Mouse (Mus musculus): ENCODE results near the gene Olfr1443. TPM values are rescaled to one million over a fixed set of nuclear protein-coding genes. Genes with fewer than 3 reads are reported as not detected.
"Not testable (repeated sequence)": the region's sequence is repeated elsewhere in the genome, so short reads cannot be mapped to it uniquely, and the experiment has no call there.

The Olfr1443 gene
- polyA plus RNA-seq, 1 experiment, result not detected

DNA sequence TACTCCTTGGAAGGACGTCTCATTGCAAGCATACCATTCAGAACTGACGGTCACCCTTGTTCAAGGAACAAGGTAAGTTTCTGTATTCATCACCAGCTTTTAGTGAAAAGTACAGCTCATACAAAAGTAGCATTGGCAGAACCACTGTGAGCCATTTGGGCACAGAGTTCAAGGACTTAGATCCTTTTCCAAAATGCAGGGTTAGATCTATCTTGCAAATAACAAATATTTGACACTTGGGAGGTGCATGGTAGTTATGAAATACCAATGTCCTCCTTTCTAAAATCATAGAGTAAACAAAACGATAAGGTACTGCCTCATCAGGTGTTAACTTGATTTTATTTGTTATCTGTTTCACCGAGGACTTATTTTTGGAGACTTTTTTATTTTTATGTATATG, 6.9 kb upstream of the Olfr1443 start:
- TF ChIP-seq CTCF (IDR thresholded peaks at IDR 0.05; ENCODE audit: insufficient read depth, low read depth, low read length), result no peak
- 86% methylated on average over 4 of the region's 4 CpGs for WGBS
- Histone ChIP-seq H3K27ac (ENCODE audit: insufficient read depth, low read depth, low read length) (no peak overlapping the region), H3K4me1 (ENCODE audit: control insufficient read depth, insufficient read depth, low read length) (no peaks in the 10 kb centered on the region), H3K4me3 (ENCODE audit: insufficient read depth, low read depth, low read length) (no peak overlapping the region)

DNA sequence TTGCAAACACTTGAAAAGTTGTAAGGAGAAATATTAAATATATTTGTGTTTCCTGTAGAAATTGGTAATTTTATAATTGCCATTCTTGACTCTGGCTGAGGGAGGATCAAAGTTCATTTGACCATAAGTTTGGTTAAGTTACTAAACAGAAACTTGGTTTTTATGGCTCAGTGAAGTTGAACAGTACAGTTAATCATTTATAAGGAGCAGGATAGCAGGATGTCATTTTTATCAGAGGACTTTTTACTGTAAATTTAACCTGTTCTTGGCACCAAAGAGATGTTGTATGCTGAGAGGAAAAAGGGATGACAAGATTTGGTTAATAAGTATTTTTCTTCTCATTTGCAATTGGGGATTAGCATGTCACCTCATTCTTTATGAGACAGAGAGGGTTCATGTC, 6.7 kb downstream of the Olfr1443 start:
- no peak overlapping the region for H3K27ac ChIP-seq (ENCODE audit: insufficient read depth, low read depth, low read length)
- no peak overlapping the region for H3K4me3 ChIP-seq (ENCODE audit: insufficient read depth, low read depth, low read length)
- TF ChIP-seq CTCF (IDR thresholded peaks at IDR 0.05; ENCODE audit: insufficient read depth, low read depth, low read length), result no peak
- no peak for TF ChIP-seq POLR2A (IDR thresholded peaks at IDR 0.05; ENCODE audit: insufficient read depth, low read depth, low read length)
- H3K4me1 ChIP-seq (ENCODE audit: control insufficient read depth, insufficient read depth, low read length), result no peaks in the 10 kb centered on the region

GRCm38 (mm10) chr19:12685231-12685630, 7.3 kb downstream of the Olfr1443 start:
- H3K27ac ChIP-seq (ENCODE audit: insufficient read depth, low read depth, low read length), result no peak overlapping the region
- H3K4me3 ChIP-seq (ENCODE audit: insufficient read depth, low read depth, low read length), result no peak overlapping the region
- no peaks in the 10 kb centered on the region for H3K4me1 ChIP-seq (ENCODE audit: control insufficient read depth, insufficient read depth, low read length)
- TF ChIP-seq POLR2A (IDR thresholded peaks at IDR 0.05; ENCODE audit: insufficient read depth, low read depth, low read length) (no peak), CTCF (IDR thresholded peaks at IDR 0.05; ENCODE audit: insufficient read depth, low read depth, low read length) (no peak)

DNA sequence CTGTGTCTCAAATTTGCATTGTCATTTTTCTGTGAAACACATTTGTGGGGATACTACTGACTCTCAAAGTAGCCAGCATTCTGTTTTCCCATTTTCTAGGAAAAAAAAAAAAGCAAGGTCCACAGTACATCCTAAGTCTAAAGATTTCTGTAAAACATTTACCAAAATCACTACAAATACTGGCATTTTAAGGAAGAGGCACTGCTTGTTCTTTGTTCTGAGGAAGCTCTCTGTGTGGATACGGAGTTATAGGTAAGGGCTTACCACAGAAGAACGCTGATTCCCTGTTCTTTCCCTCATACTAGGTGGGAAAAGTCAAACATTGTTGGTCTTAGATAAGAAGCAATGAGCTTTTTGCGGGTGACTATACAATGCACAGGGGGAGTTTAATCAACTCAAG, 17.7 kb downstream of the Olfr1443 start, which contains the start of gene Keg1:
Keg1 (plus strand) TSS at position 197 of the 400 bp plus-strand sequence.
- Histone ChIP-seq H3K4me3 (ENCODE audit: insufficient read depth, low read depth, low read length) (no peak within 1 kb of the TSS), H3K27ac (ENCODE audit: insufficient read depth, low read depth, low read length) (no peak within 1 kb of the TSS), H3K4me1 (ENCODE audit: control insufficient read depth, insufficient read depth, low read length) (no peaks in the 10 kb centered on the region)
- 79% methylated on average over 3 of the region's 3 CpGs for WGBS
- TF ChIP-seq CTCF (IDR thresholded peaks at IDR 0.05; ENCODE audit: insufficient read depth, low read depth, low read length) (no peak), POLR2A (IDR thresholded peaks at IDR 0.05; ENCODE audit: insufficient read depth, low read depth, low read length) (no peak)

DNA sequence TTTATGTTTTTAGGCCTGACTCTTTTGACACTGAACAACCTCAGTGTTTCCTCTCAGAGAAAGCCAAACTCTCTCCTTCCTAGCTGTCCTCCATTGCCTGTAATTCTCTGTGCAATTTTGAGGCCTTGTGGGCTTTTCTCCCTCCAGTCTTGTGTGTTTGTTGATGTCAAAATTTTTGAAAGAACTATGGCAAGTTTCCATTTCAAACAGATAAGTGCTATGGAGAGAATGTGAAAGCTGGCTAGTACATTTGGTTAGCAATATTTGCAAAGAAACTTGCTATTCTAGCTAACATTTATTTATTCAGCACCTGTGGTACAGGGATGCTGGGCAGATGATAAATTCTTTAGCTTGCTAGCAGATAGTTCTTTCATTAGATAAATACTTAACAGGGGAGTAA, 18.3 kb downstream of the Olfr1443 start:
- no peaks in the 10 kb centered on the region for H3K4me1 ChIP-seq (ENCODE audit: control insufficient read depth, insufficient read depth, low read length)
- no peak for TF ChIP-seq CTCF (IDR thresholded peaks at IDR 0.05; ENCODE audit: insufficient read depth, low read depth, low read length)
- no peak for TF ChIP-seq POLR2A (IDR thresholded peaks at IDR 0.05; ENCODE audit: insufficient read depth, low read depth, low read length)

DNA sequence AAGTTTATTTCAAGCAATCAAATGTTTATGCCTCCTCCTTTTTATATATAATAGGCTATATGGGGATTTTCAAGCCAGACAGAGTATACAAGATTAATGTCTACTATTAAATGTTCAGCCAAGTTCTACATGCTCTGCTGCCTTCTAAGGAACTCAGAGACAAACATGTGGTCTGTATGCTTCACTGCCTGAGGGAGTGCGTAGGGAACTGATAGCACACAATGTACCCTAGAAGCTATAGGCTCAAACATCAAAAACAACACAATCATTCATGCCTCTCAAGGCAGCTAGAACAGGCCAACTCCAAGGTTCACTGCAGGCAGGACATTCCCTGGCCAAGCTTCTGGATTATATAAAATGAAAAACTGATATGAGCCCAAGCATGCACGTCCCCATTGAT, 30.5 kb downstream of the Olfr1443 start:
- WGBS, result 77% methylated on average over 2 of the region's 2 CpGs
- Histone ChIP-seq H3K27ac (ENCODE audit: insufficient read depth, low read depth, low read length) (no peak overlapping the region), H3K4me3 (ENCODE audit: insufficient read depth, low read depth, low read length) (no peak overlapping the region), H3K4me1 (ENCODE audit: control insufficient read depth, insufficient read depth, low read length) (no peaks in the 10 kb centered on the region)
- TF ChIP-seq POLR2A (IDR thresholded peaks at IDR 0.05; ENCODE audit: insufficient read depth, low read depth, low read length) (no peak), CTCF (IDR thresholded peaks at IDR 0.05; ENCODE audit: insufficient read depth, low read depth, low read length) (no peak)

More for the DNA sequence above, 18.3 kb downstream of the Olfr1443 start:
- H3K4me3 ChIP-seq (ENCODE audit: insufficient read depth, low read depth, low read length), result no peak overlapping the region
- no peak overlapping the region for H3K27ac ChIP-seq (ENCODE audit: insufficient read depth, low read depth, low read length)

DNA sequence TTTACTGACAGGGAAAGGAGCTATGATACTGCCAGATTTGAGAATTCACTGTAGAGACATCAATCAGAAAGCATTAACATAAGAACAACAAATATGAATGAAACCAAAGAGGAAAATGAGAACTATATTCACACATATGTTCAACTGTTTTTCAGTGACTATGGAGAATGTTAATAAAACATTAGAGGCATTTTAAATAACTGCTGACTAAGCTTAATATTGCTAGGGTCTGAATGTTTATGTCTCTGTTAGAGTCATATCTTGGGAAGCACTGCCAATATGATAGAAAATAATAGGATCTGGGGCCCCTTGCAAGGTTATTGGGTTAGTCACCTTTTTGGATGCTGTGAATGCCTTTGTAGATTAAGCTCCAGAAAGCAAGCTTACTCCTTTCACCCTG, 31.1 kb downstream of the Olfr1443 start:
- Histone ChIP-seq H3K4me3 (ENCODE audit: insufficient read depth, low read depth, low read length) (no peak overlapping the region), H3K27ac (ENCODE audit: insufficient read depth, low read depth, low read length) (no peak overlapping the region), H3K4me1 (ENCODE audit: control insufficient read depth, insufficient read depth, low read length) (no peaks in the 10 kb centered on the region)
- TF ChIP-seq POLR2A (IDR thresholded peaks at IDR 0.05; ENCODE audit: insufficient read depth, low read depth, low read length), result no peak
- TF ChIP-seq CTCF (IDR thresholded peaks at IDR 0.05; ENCODE audit: insufficient read depth, low read depth, low read length), result no peak

DNA sequence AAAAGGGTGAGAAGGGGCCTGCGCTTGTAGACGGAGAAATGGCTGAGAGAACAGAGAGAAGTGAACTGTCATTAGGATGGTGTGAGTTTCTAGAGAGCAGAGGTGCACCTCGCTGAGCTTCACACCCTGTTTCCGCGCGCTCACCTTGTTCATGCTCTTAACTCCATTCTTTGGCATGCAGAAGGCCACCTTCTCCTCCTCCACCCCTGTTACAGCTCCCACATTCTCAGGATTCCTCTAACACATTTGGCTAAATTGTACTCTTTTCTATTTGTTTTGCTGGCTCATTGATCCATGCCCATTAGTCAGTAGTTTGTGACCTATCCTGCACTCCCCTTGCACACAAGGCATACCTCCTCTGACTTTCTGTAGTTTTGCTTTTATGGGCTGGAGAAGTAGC, 41.3 kb downstream of the Olfr1443 start:
- H3K27ac ChIP-seq (ENCODE audit: insufficient read depth, low read depth, low read length), result no peak overlapping the region
- no peak overlapping the region for H3K4me3 ChIP-seq (ENCODE audit: insufficient read depth, low read depth, low read length)
- TF ChIP-seq CTCF (IDR thresholded peaks at IDR 0.05; ENCODE audit: insufficient read depth, low read depth, low read length) (no peak), POLR2A (IDR thresholded peaks at IDR 0.05; ENCODE audit: insufficient read depth, low read depth, low read length) (no peak)
- 84% methylated on average over 6 of the region's 6 CpGs for WGBS
- no peaks in the 10 kb centered on the region for H3K4me1 ChIP-seq (ENCODE audit: control insufficient read depth, insufficient read depth, low read length)

GRCm38 (mm10) chr19:12720463-12720862, 42.6 kb downstream of the Olfr1443 start:
- no peak for TF ChIP-seq POLR2A (IDR thresholded peaks at IDR 0.05; ENCODE audit: insufficient read depth, low read depth, low read length)
- no peak for TF ChIP-seq CTCF (IDR thresholded peaks at IDR 0.05; ENCODE audit: insufficient read depth, low read depth, low read length)
- Histone ChIP-seq H3K4me1 (ENCODE audit: control insufficient read depth, insufficient read depth, low read length) (no peaks in the 10 kb centered on the region), H3K4me3 (ENCODE audit: insufficient read depth, low read depth, low read length) (no peak overlapping the region), H3K27ac (ENCODE audit: insufficient read depth, low read depth, low read length) (no peak overlapping the region)
- WGBS, result 56% methylated on average over 2 of the region's 2 CpGs

DNA sequence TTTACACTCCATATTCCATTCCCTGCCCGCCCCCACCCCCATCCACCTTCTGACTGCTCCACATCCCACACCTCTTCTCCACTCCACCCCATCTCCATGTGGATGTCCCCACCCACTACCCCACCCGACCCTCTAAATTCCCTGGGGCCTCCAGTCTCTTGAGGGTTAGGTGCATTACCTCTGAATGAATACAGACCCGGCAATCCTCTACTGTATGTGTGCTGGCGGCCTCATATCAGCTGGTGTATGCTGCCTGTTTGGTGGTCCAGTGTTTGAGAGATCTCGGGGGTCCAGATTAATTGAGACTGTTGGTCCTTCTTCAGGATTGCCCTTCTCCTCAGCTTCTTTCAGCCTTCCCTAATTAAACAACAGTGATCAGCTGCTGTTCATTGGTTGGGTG, 43.0 kb downstream of the Olfr1443 start:
- 89% methylated on average over 5 of the region's 5 CpGs for WGBS
- H3K27ac ChIP-seq (ENCODE audit: insufficient read depth, low read depth, low read length); H3K4me3 ChIP-seq (ENCODE audit: insufficient read depth, low read depth, low read length); H3K4me1 ChIP-seq (ENCODE audit: control insufficient read depth, insufficient read depth, low read length): not testable (repeated sequence)

GRCm38 (mm10) chr19:12721596-12721995, 43.7 kb downstream of the Olfr1443 start:
- not testable (repeated sequence) for H3K4me1 ChIP-seq (ENCODE audit: control insufficient read depth, insufficient read depth, low read length); H3K4me3 ChIP-seq (ENCODE audit: insufficient read depth, low read depth, low read length); H3K27ac ChIP-seq (ENCODE audit: insufficient read depth, low read depth, low read length)
- 97% methylated on average over 7 of the region's 7 CpGs for WGBS

All from olfactory bulb, adult 2 months (tissue).